Mouse (Mus musculus) frontal cortex, postnatal 25 days (tissue): Measurements from ENCODE around the gene Slc26a1.

Experiments
- DNase-seq, 2 experiments: peaks; one replicate each; pipeline ENCODE4 v3.0.0; 2022; ENCODE audit warnings: low spot score in 2 of 2

Slc26a1 gene

GRCm38 (mm10) chr5:108621870-108622269, 53.5 kb downstream of the Slc26a1 start:
- DNase-seq, result no peak
